Mouse (Mus musculus) liver, adult 2 months (tissue): Measurements from ENCODE around the gene Cd300a.

ENCODE experiments used
- CTCF ChIP-seq: fragments of 200-500 bp; IDR thresholded peaks from 2 replicates; pipeline ENCODE4 v1.5.1; 2011; ENCODE audit warnings: low read depth, low read length, control low read depth
- POLR2A ChIP-seq: fragments of 200-500 bp; IDR thresholded peaks from 2 replicates; pipeline ENCODE4 v1.6.1; 2011; ENCODE audit warnings: low read length, control low read depth; ENCODE audit not compliant: insufficient read depth; ENCODE audit errors: extremely low read depth

- no peak for TF ChIP-seq CTCF
- TF ChIP-seq POLR2A: no peak
Measured at GRCm38 (mm10) chr11:114868280-114868679, 21.6 kb upstream of the Cd300a start.
